ENCODE assay signal across 34 mouse cellular contexts in the genomic region with DNA sequence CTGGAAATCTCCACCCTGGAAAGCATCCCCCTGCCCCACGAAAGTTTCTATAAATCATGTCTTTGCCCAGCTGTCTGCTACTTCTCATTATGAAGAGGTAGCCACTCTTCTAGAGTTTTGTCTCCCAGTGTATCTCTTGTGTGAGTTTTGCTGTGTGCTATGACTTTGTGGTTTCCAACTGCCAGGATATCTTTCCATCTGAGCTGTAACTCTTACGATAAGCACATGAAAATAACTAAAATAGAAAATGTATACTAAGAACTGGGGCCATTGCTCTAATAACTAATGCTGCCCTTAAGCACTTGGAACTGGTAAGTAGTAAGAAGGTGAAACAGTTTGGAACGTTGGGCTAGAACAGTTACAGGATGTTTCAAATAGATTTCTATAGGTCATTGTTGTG.
"Had no signal": no experiment of that assay in that cellular context is flagged by ENCODE, and none has a peak within 500 bp of the region (broad histone marks: within the 10 kb centered on the region; RNA-seq: fewer than 3 reads in every experiment).

No protein-coding gene starts in this region.

- H3K9me3 ChIP-seq: heart, embryonic 12.5 days; heart, embryonic 13.5 days; heart, embryonic 15.5 days; hindbrain, embryonic 10.5 days; hindbrain, embryonic 12.5 days; hindbrain, embryonic 13.5 days; hindbrain, embryonic 15.5 days; intestine, embryonic 15.5 days; kidney, embryonic 15.5 days had no signal

- DNase-seq: heart, postnatal 10 days; heart, postnatal 14 days; heart, postnatal 36 days; heart, postnatal 4 days; kidney, adult 11 months; kidney, adult 18-20 months; kidney, adult 2 months; kidney, adult 8-10 months; kidney, adult 9 months; kidney, postnatal 10 days; kidney, postnatal 14 days; kidney, postnatal 25 days; kidney, postnatal 36 days; kidney, postnatal 4 days; layer of hippocampus, adult 9-11 months; layer of hippocampus, postnatal 36 days had no signal

- H3K27ac ChIP-seq: heart, embryonic 13.5 days; heart, embryonic 15.5 days; hindbrain, embryonic 10.5 days; hindbrain, embryonic 12.5 days; hindbrain, embryonic 13.5 days; hindbrain, embryonic 14.5 days; hindbrain, embryonic 15.5 days; hindbrain, postnatal 0 days; intestine, embryonic 15.5 days; kidney, embryonic 15.5 days; kidney, postnatal 0 days; layer of hippocampus, adult 2 months; left cerebral cortex, adult 2 months had no signal

- H3K4me3 ChIP-seq: heart, embryonic 12.5 days; heart, embryonic 13.5 days; heart, embryonic 15.5 days; hindbrain, embryonic 10.5 days; hindbrain, embryonic 12.5 days; hindbrain, embryonic 13.5 days; hindbrain, embryonic 15.5 days; intestine, embryonic 15.5 days; kidney, embryonic 15.5 days; layer of hippocampus, adult 2 months; left cerebral cortex, adult 2 months had no signal

- H3K36me3 ChIP-seq: heart, embryonic 12.5 days; heart, embryonic 13.5 days; heart, embryonic 15.5 days; hindbrain, embryonic 10.5 days; hindbrain, embryonic 12.5 days; hindbrain, embryonic 13.5 days; hindbrain, embryonic 15.5 days; intestine, embryonic 15.5 days; kidney, embryonic 15.5 days had no signal

- H3K4me1 ChIP-seq: heart, embryonic 12.5 days; heart, embryonic 13.5 days; heart, embryonic 15.5 days; hindbrain, embryonic 10.5 days; hindbrain, embryonic 12.5 days; hindbrain, embryonic 13.5 days; hindbrain, embryonic 15.5 days; intestine, embryonic 15.5 days; kidney, embryonic 15.5 days had no signal

- H3K9ac ChIP-seq: heart, embryonic 12.5 days; heart, embryonic 13.5 days; heart, embryonic 15.5 days; hindbrain, embryonic 12.5 days; hindbrain, embryonic 13.5 days; hindbrain, embryonic 14.5 days; hindbrain, embryonic 15.5 days; intestine, embryonic 15.5 days; kidney, embryonic 15.5 days had no signal

- ATAC-seq: hindbrain, embryonic 16.5 days; hindbrain, postnatal 0 days; inflammation-experienced regulatory T-cells, adult 6 months; intestine, embryonic 15.5 days; intestine, embryonic 16.5 days; intestine, postnatal 0 days had no signal

- H3K27me3 ChIP-seq: heart, embryonic 12.5 days; heart, embryonic 13.5 days; heart, embryonic 15.5 days; hindbrain, embryonic 12.5 days; hindbrain, embryonic 13.5 days; hindbrain, embryonic 15.5 days; intestine, embryonic 15.5 days; kidney, embryonic 15.5 days had no signal
